Mouse (Mus musculus) embryonic facial prominence, embryonic 13.5 days (tissue): ENCODE measurements around the gene Npr2. TPM values are rescaled to one million over a fixed set of nuclear protein-coding genes. Genes with fewer than 3 reads are reported as not detected.

Source experiments
- ATAC-seq: fragments of 200-750 bp; cut with Nextera tagmentation; 2 replicates; pipeline ENCODE4 v1.8.0; 2017; ENCODE audit warnings: low read depth; ENCODE audit not compliant: insufficient number of reproducible peaks, insufficient read depth, low FRiP score, low TSS enrichment
- H3K27ac ChIP-seq: fragments of 300-500 bp; sonication (generic); 2 replicates; pipeline ENCODE4 v1.5.1; 2015; ENCODE audit warnings: moderate library complexity, mild to moderate bottlenecking, inconsistent platforms
- H3K27me3 ChIP-seq: fragments of 300-500 bp; sonication (generic); 2 replicates; pipeline ENCODE4 v1.6.1; 2015; ENCODE audit warnings: mild to moderate bottlenecking, inconsistent platforms
- H3K36me3 ChIP-seq: fragments of 300-500 bp; sonication (generic); 2 replicates; pipeline ENCODE4 v1.6.1; 2015; ENCODE audit warnings: mild to moderate bottlenecking, inconsistent platforms
- H3K4me1 ChIP-seq: fragments of 300-500 bp; sonication (generic); 2 replicates; pipeline ENCODE4 v1.6.1; 2015; ENCODE audit warnings: inconsistent platforms
- H3K4me2 ChIP-seq: fragments of 300-500 bp; sonication (generic); 2 replicates; pipeline ENCODE4 v1.6.1; 2015; ENCODE audit warnings: moderate library complexity, mild to moderate bottlenecking, inconsistent platforms
- H3K4me3 ChIP-seq: fragments of 300-500 bp; sonication (generic); 2 replicates; pipeline ENCODE4 v1.5.1; 2015; ENCODE audit warnings: mild to moderate bottlenecking, inconsistent platforms
- H3K9ac ChIP-seq: fragments of 300-500 bp; sonication (generic); 2 replicates; pipeline ENCODE4 v1.6.1; 2015; ENCODE audit warnings: mild to moderate bottlenecking, inconsistent platforms
- H3K9me3 ChIP-seq: fragments of 300-500 bp; sonication (generic); 2 replicates; pipeline ENCODE4 v1.6.1; 2016; ENCODE audit warnings: inconsistent platforms
- WGBS: fragments of 180-500 bp; shearing (Covaris S2); methylation state at CpG from one replicate; pipeline ENCODE4 v1.1.7; 2015; ENCODE audit warnings: mixed read lengths; 5-methylcytosine and 5-hydroxymethylcytosine counted together
- polyA plus RNA-seq: library from polyadenylated mRNA; unstranded; fragments of >200 nt; fragmentation: Nextera tagmentation; extraction: Ambion mirVana; gene quantifications from 2 replicates; pipeline ENCODE4 v1.2.1, GENCODE M21; 2015

Npr2 gene
- polyA plus RNA-seq, 1 experiment from 2014 or later: 18.2 TPM

GRCm38 (mm10) chr4:43630671-43631045, 1.1 kb upstream of the Npr2 start:
- 22% methylated on average over 5 of the region's 5 CpGs for WGBS
- Histone ChIP-seq H3K4me2 (peak overlapping the region; percentile 83), H3K4me1 (peaks cover 41% of the 10 kb centered on the region), H3K4me3 (peak overlapping the region; percentile 73), H3K36me3 (no peaks in the 10 kb centered on the region), H3K9me3 (peaks cover 8% of the 10 kb centered on the region; the same call in 1 of the 2 replicates), H3K27me3 (peaks cover 7% of the 10 kb centered on the region; the same call in 1 of the 2 replicates), H3K27ac (peak overlapping the region; percentile 87), H3K9ac (peak overlapping the region; percentile 96; the same call in 1 of the 2 replicates)
- no peak for ATAC-seq

- peaks cover 48% of the 10 kb centered on the region for H3K4me1 ChIP-seq
- peaks cover 7% of the 10 kb centered on the region; the same call in 1 of the 2 replicates for H3K27me3 ChIP-seq
- 43% methylated on average over 42 of the region's 42 CpGs for WGBS
- peak overlapping the region; percentile 87 for H3K27ac ChIP-seq
- peak overlapping the region; percentile 73 for H3K4me3 ChIP-seq
- H3K9me3 ChIP-seq: no peaks in the 10 kb centered on the region
- no peaks in the 10 kb centered on the region for H3K36me3 ChIP-seq
- H3K9ac ChIP-seq: peak overlapping the region; percentile 96
- peak overlapping the region; percentile 83 for H3K4me2 ChIP-seq
- no peak for ATAC-seq
Measured at GRCm38 (mm10) chr4:43631956-43632920, 503 bp downstream of the Npr2 start.

- Histone ChIP-seq H3K4me1 (peaks cover 48% of the 10 kb centered on the region), H3K27ac (no peak overlapping the region), H3K9me3 (no peaks in the 10 kb centered on the region), H3K4me3 (0 out of 2 replicates have a peak overlapping the region, but pooled peaks have one; percentile 73), H3K4me2 (peak overlapping the region; percentile 83), H3K27me3 (peaks cover 7% of the 10 kb centered on the region; the same call in 1 of the 2 replicates), H3K9ac (0 out of 2 replicates have a peak overlapping the region, but pooled peaks have one; percentile 96), H3K36me3 (no peaks in the 10 kb centered on the region)
- WGBS: 66% methylated on average over 8 of the region's 8 CpGs
- ATAC-seq: 0 out of 2 replicates have a peak, but pooled peaks have one; percentile 17
Measured at GRCm38 (mm10) chr4:43633296-43633695, 1.6 kb downstream of the Npr2 start.

GRCm38 (mm10) chr4:43633736-43634135, 2.0 kb downstream of the Npr2 start:
- Histone ChIP-seq H3K4me3 (0 out of 2 replicates have a peak overlapping the region, but pooled peaks have one; percentile 3), H3K9ac (0 out of 2 replicates have a peak overlapping the region, but pooled peaks have one; percentile 96), H3K36me3 (no peaks in the 10 kb centered on the region), H3K9me3 (no peaks in the 10 kb centered on the region), H3K27me3 (peaks cover 7% of the 10 kb centered on the region; the same call in 1 of the 2 replicates), H3K4me2 (peak overlapping the region; percentile 83), H3K4me1 (peaks cover 49% of the 10 kb centered on the region), H3K27ac (no peak overlapping the region)
- WGBS: 96% methylated on average over 2 of the region's 2 CpGs
- no peak for ATAC-seq

GRCm38 (mm10) chr4:43634621-43635374, 3.1 kb downstream of the Npr2 start:
- ATAC-seq: no peak
- no peak overlapping the region for H3K9ac ChIP-seq
- WGBS: 88% methylated on average over 7 of the region's 7 CpGs
- peaks cover 7% of the 10 kb centered on the region; the same call in 1 of the 2 replicates for H3K27me3 ChIP-seq
- H3K27ac ChIP-seq: no peak overlapping the region
- H3K4me2 ChIP-seq: no peak overlapping the region
- H3K36me3 ChIP-seq: no peaks in the 10 kb centered on the region
- H3K4me1 ChIP-seq: peaks cover 52% of the 10 kb centered on the region
- H3K4me3 ChIP-seq: no peak overlapping the region
- H3K9me3 ChIP-seq: no peaks in the 10 kb centered on the region

GRCm38 (mm10) chr4:43636751-43637150, 5.0 kb downstream of the Npr2 start:
- H3K4me2 ChIP-seq: no peak overlapping the region
- 65% methylated on average over 6 of the region's 6 CpGs for WGBS
- H3K9ac ChIP-seq: 0 out of 2 replicates have a peak overlapping the region, but pooled peaks have one; percentile 17
- H3K27me3 ChIP-seq: peaks cover 7% of the 10 kb centered on the region; the same call in 1 of the 2 replicates
- H3K27ac ChIP-seq: no peak overlapping the region
- no peaks in the 10 kb centered on the region for H3K9me3 ChIP-seq
- H3K4me3 ChIP-seq: no peak overlapping the region
- ATAC-seq: no peak
- peaks cover 9% of the 10 kb centered on the region; the same call in 1 of the 2 replicates for H3K36me3 ChIP-seq
- peaks cover 38% of the 10 kb centered on the region for H3K4me1 ChIP-seq

- 62% methylated on average over 9 of the region's 9 CpGs for WGBS
- no peak overlapping the region for H3K4me2 ChIP-seq
- peaks cover 38% of the 10 kb centered on the region for H3K36me3 ChIP-seq
- ATAC-seq: no peak
- H3K27ac ChIP-seq: no peak overlapping the region
- no peaks in the 10 kb centered on the region for H3K9me3 ChIP-seq
- H3K4me3 ChIP-seq: no peak overlapping the region
- H3K9ac ChIP-seq: no peak overlapping the region
- no peaks in the 10 kb centered on the region for H3K27me3 ChIP-seq
- peaks cover 12% of the 10 kb centered on the region for H3K4me1 ChIP-seq
Measured at GRCm38 (mm10) chr4:43640076-43640475, 8.3 kb downstream of the Npr2 start.

- Histone ChIP-seq H3K4me1 (peaks cover 12% of the 10 kb centered on the region), H3K36me3 (peaks cover 41% of the 10 kb centered on the region), H3K4me2 (no peak overlapping the region), H3K4me3 (no peak overlapping the region), H3K27me3 (no peaks in the 10 kb centered on the region), H3K27ac (no peak overlapping the region), H3K9me3 (no peaks in the 10 kb centered on the region), H3K9ac (no peak overlapping the region)
- WGBS: 81% methylated on average over 6 of the region's 6 CpGs
- peak; percentile 22; the same call in 1 of the 2 replicates for ATAC-seq
Measured at GRCm38 (mm10) chr4:43640491-43640890, 8.8 kb downstream of the Npr2 start.

- 92% methylated on average over 3 of the region's 3 CpGs for WGBS
- H3K36me3 ChIP-seq: peaks cover 47% of the 10 kb centered on the region
- no peak for ATAC-seq
Measured at GRCm38 (mm10) chr4:43649783-43650182, 18.0 kb downstream of the Npr2 start.

GRCm38 (mm10) chr4:43652726-43653125, 21.0 kb downstream of the Npr2 start:
- Histone ChIP-seq H3K4me3 (0 out of 2 replicates have a peak overlapping the region, but pooled peaks have one; percentile 32), H3K4me1 (peaks cover 15% of the 10 kb centered on the region), H3K9ac (peak overlapping the region; percentile 54), H3K36me3 (peaks cover 30% of the 10 kb centered on the region), H3K9me3 (0 out of 2 replicates have a peak, but pooled peaks cover 7% of the 10 kb centered on the region), H3K4me2 (peak overlapping the region; percentile 54), H3K27me3 (no peaks in the 10 kb centered on the region), H3K27ac (no peak overlapping the region)
- no peak for ATAC-seq
- WGBS: 92% methylated on average over 4 of the region's 4 CpGs

More at GRCm38 (mm10) chr4:43649783-43650182, 18.0 kb downstream of the Npr2 start:
- Histone ChIP-seq H3K4me2 (no peak overlapping the region), H3K9me3 (0 out of 2 replicates have a peak, but pooled peaks cover 7% of the 10 kb centered on the region), H3K27ac (no peak overlapping the region), H3K4me3 (no peak overlapping the region), H3K4me1 (0 out of 2 replicates have a peak, but pooled peaks cover 4% of the 10 kb centered on the region), H3K27me3 (no peaks in the 10 kb centered on the region), H3K9ac (no peak overlapping the region)
